Mouse (Mus musculus) lung, postnatal 14 days (tissue): ENCODE results near the gene Rbm8a.
"Not testable (repeated sequence)": the region's sequence is repeated elsewhere in the genome, so short reads cannot be mapped to it uniquely, and the experiment has no call there.

Experiments used
- DNase-seq: peaks from one replicate; pipeline ENCODE4 v3.0.0; 2021

The Rbm8a gene

GRCm38 (mm10) chr3:96606007-96606406 lies 23.7 kb upstream of the Rbm8a start:
- not testable (repeated sequence) for DNase-seq

DNA sequence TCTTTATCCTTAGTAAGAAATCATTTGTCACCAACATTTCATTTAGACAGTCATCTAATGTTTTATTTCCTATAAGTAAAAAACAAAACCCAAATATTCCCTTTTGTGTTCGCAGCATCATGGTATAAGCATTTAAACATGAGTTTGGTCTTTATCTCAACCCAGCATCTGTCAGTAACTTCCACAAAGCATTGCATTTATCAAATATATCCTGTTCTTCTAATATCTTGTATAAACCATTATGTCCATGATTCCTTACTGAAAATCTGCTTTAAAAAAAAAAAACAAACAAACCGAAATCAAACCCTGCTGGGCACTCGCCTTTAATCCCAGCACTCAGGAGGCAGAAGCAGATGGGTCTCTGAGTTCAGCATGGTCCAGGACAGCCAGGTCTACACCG lies 23.1 kb upstream of the Rbm8a start:
- DNase-seq: no peak

DNA sequence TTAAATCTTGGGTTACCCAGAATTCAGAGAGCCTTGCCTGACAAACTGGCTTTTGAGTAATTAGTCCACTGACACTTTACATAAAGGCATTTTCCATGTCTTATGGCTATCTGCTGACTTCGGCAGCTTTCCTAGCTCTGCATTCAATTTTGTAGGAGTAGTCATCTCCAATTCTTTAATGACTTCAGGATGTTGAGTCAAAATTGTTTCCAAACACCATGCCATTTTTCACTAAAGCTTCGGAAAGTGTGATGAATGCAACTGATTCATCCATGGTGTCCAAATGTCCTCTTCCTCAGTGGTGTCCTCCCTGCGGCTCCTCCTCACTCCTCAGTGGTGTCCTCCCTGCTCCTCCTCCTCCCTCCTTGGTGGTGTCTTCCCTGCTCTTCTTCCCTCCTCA lies 11.8 kb upstream of the Rbm8a start:
- no peak for DNase-seq

GRCm38 (mm10) chr3:96623201-96623600 lies 6.5 kb upstream of the Rbm8a start:
- DNase-seq: no peak

GRCm38 (mm10) chr3:96632058-96632457 lies 2.3 kb downstream of the Rbm8a start:
- no peak for DNase-seq

- DNase-seq: no peak
Measured at GRCm38 (mm10) chr3:96634015-96634414, 4.3 kb downstream of the Rbm8a start.

DNA sequence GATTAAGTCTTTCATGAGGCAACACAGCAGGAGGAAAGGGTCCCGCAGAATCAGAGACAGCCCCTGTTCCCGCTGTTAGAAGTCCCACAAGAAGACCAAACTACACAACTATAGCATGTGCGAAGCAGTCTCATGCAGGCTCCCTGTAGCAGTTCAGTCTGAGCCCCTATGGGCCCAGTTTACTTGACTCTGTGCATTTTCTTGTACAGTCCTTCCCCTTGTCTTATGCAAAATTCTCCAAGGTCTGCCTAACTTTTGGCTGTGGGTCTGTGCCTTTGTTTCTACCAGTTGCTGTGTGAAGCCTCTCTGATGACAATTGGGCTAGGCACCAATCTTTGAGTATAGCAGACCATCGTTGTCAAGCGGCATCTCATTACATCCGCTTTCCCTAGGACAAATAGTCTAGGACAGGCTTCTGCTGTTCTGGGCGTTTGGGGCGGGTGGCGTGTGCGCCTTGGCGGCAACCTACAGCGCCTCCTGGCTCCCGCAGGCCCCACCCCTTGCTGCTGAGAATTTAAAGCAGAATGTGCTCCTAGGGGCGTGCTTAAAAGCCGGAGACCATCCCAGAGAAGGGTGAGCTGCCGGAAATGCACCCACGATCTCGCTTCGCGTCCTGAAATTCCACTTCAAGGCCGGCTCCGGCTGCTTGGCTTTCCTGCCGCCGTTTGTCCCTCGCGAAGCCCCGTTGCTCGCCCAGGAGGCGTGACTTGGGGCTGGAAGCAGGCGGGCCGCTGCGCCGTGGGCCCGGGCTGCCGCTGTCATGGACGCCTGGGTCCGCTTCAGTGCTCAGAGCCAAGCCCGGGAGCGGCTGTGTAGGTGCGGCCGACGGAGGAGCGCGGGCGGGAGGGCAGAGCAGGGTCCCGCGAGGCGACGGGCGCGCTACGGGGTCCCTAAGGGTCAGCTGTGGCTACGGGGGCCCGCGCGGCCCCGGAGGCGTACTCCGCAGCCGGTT lies 5.5 kb downstream of the Rbm8a start, which contains the start of the genes Pex11b and Gm42957:
Gene Pex11b, plus strand, starts transcription at position 449 of the 952 bp plus-strand sequence.
Gene Gm42957, plus strand, starts transcription at position 547 of the 952 bp plus-strand sequence.
- DNase-seq: peak; percentile 86

DNA sequence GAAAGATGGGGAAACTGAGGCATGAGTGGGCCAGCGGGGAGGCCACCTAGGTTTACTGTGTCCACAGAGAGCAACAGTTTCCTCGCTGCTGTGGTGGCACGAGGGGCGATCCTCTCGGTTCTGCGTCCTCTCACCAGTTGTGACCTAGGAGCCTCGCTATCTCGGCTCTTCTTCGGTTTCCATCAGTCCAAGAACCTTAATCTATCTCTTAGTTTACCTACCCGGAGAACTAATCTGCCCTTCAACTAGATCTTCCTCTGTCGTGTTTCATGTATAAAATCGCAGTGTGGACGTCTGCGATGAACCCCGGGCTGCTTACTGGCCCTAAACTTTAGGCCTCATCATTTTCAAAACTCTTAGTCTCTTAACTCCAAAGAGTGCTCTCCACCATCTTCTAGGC lies 6.2 kb downstream of the Rbm8a start:
- DNase-seq: no peak

DNA sequence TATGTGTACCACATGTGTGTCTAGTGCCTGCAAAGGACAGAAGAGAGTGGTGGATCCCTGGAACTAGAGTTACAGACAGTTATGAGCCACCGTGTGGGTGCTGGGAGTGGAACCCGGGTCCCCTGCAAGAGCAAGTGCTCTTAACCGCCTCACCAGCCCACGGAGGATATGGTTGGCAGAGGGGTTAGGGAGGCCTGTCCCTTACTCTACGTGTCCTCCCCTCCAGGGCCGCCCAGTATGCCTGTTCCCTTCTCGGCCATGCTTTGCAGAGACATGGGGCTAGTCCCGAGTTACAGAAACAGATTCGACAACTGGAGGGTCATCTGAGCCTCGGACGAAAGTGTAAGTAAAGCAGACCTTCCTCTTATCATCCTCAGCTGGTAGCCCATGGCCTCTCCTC lies 6.7 kb downstream of the Rbm8a start:
- DNase-seq: no peak

DNA sequence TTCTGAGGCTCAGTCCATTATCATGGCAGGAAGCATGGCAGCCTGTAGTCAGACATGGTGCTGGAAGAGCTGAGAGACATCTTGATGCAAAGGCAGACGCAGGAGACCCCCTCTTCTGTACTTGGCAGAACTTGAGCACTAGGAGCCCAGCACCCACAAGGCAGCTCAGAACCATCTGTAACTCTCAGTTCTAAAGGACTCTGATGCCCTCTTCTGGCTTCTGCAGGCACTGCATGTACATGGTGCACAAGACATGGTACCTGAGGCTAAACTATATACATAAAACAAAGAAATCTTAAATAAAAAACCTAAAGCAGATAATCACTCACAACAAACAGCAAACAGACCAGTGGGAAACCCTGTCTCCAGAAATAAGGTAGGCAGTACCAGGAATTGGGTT lies 9.5 kb downstream of the Rbm8a start:
- DNase-seq: peak; percentile 79

DNA sequence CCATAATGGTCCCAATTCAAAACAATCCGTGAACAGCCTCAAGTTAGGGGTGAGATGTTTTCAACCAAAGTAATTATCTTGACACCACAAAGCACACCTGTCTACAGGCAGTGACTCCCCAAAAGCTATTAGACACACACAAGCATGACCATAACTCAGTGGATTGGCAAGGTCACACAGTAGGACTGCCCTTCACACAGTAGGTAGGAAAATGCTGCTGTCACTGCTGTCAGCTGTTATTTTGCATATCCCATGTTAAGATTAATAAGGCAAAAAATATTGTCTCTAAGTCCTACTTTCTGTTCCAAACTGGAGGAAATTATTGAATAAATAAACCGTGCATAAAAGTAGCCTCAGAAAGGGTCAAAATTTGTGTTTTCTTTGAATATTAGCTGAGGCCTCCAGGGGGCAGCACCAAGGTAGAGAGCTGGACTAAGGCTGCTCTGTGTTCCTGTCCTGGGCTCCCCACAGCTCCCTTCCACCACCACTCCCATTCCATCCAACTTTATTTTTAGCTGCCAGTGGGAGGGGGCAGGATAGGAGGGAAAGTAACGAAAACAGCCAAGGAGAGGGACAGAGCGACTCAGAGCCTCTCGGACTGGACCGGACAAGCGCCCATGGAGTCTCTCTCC lies 15.4 kb downstream of the Rbm8a start, which contains the start of gene Itga10:
Gene Itga10, plus strand, starts transcription at position 567 of the 632 bp plus-strand sequence.
- DNase-seq: peak; percentile 63

GRCm38 (mm10) chr3:96647365-96647764 lies 17.6 kb downstream of the Rbm8a start:
- DNase-seq: no peak

DNA sequence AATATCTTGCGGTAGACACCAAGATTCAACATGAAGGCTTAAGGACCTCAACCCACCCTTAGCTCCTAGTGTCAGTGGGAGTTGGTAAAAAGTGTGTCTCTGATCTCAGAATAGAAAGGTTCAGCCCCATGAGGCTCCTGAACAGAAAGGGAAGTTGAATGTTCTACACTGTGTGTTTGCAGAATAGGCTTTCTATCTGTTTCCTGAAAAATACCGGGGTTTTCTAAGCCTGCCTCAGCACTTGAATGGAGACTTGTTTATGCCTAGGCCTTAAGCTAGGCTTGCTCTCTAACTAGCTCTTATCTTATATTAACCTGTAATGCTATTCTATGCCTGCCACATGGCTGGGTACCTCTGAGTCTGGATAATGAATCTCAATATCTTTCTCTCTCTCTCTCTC lies 31.2 kb downstream of the Rbm8a start:
- no peak for DNase-seq

DNA sequence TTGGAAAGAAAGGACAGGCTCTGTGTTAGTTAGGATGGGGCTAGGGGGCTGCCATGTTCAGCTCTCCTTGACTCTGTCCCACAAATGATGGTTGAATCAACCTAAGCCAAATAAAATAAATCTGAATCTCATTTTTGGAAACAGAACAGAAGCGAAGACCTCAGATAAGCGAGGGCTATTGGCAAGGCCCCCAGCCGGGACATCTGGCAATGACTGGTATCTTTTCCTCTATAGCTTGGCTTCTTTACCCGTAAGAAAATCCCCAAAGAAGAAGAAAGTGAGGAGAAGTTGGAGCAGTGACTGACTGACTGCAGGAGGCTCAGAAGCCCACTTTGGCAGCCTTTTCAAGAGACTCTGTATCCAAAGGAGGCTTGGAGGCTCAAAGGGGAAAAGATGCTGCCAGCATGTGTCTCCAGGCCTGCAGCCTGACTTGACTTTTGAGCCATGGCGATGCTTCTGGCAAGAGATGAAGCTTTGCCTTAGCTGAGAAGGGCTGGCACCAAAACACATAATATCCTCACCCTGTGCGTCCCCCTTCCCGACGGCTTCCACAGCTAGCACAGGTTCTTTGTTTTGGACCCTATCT lies 33.1 kb downstream of the Rbm8a start:
- no peak for DNase-seq

GRCm38 (mm10) chr3:96663432-96664239 lies 33.9 kb downstream of the Rbm8a start:
- DNase-seq: peak; percentile 87

DNA sequence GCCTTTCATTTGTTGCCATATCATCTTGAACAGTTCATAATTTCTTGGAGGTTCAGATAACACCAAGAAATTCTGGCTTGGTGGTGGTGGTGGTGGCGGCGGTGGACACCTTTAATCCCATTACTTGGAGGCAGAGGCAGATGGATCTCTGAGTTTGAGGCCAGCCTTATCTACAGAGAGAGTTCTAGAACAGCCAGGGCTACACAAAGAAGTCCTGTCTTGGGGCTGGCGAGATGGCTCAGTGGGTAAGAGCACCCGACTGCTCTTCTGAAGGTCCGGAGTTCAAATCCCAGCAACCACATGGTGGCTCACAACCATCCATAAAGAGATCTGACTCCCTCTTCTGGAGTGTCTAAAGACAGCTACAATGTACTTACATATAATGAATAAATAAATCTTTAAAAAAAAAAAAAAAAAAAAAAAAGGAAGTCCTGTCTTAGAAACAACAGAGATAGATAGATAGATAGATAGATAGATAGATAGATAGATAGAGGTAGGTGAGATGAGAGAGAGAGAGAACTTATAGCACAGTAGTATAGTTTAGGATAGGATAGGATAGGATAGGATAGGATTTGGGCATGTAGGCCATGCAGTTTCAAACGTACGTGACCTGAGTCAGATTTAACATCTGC lies 36.1 kb downstream of the Rbm8a start:
- DNase-seq: not testable (repeated sequence)

DNA sequence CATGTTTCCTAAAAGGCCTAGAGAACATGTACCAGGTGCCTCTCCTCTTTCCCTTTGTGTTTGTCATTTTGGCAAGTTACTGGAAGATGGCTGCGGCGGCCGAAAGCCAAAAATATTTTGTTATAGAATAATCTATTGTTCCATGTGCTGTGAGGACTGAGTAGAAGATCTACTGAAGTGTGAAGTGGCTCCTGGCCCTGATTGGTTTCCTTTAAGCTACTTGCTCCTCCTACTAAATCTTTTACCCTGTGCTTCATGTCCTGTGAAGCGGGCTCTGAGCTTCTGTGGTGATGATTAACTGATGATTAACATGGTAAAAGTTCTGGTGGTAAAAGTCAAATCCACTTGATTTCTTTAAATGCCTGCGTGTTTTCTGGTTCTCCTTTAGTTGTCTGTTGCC lies 37.2 kb downstream of the Rbm8a start:
- DNase-seq: no peak

GRCm38 (mm10) chr3:96667316-96667715 lies 37.6 kb downstream of the Rbm8a start:
- peak; percentile 28 for DNase-seq

DNA sequence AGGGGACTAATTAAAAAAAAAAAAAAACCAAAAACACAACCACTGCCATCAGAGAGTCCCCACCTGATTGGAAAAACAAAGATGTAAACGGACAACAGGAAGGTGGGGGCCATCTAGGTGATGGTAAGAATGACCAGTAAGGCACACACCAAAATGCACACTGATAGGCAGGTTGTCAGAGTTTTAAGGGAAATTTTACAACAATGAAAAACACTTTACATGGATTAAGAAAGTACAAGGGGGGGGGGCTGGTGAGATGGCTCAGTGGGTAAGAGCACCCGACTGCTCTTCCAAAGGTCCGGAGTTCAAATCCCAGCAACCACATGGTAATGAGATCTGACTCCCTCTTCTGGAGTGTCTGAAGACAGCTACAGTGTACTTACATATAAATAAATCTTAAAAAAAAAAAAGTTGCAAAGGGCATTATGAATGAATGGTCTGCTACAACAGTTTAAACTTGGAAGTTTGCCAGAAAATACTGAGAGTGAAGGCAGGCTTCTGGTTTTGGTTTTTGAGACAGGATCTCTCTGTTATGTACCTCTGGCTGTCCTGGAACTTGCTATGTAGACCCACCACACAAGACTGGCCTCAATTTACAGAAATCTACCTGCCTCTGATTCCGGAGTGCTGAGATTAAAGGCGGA lies 38.8 kb downstream of the Rbm8a start:
- no peak for DNase-seq

- DNase-seq: peak; percentile 79
Measured at GRCm38 (mm10) chr3:96669727-96670468, 40.2 kb downstream of the Rbm8a start, which contains the start of gene Ankrd35. TSS of gene Ankrd35 (plus strand) at chr3:96670131.

DNA sequence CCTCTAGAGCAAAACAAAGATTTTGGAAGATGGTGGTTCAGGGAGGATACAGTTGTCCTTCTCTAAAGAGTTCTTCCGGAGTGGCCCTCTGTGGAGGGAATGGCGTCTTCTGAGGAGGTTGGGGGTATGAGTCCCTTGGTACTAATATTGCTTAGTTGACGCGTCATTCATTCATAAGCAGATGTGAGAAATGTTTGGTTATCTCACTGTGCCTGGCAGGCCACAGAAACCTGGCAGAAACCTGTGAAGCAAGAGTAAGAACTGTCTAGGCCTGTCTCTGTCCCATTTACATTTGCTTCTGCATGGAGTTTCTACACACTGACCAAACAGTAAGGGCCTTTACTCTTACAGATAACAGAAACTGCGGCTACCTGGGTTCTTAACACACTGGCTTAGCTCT lies 41.8 kb downstream of the Rbm8a start:
- no peak for DNase-seq
